ENCODE assay signal across 29 mouse cellular contexts in the genomic region with DNA sequence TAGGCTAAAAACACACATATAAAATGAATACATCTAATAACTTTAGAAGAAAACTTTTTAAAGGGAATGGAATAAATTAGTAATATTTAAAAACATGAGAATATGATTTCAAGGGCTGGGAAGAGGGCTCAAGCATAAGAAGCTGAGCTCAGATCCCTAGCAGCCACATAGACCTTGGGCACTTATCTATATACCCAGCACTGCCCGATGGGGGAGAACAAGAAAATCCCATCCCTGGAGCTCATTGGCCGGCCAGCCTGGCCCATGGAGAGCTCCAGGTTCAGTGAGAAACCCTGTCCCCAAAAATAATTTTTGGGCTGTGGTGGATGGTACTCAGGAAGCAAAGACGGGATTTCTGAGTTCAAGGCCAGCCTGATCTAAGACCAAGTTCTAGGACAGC. TPM values are rescaled to one million over a fixed set of nuclear protein-coding genes. Genes with fewer than 3 reads are reported as not detected.
DNase-seq lines count a peak whose midpoint lies in the region; ATAC-seq and TF ChIP-seq lines count a peak whose summit lies in the region.
"Had no signal": no experiment of that assay in that cellular context is flagged by ENCODE, and none has a peak within 500 bp of the region (broad histone marks: within the 10 kb centered on the region; RNA-seq: fewer than 3 reads in every experiment).

No protein-coding gene starts in this region.

- peaks cover 0 to 50% of the 10 kb centered on the region in 2 experiments; a peak in 2 of 4 replicates for H3K36me3 ChIP-seq in MEL (ENCODE audit: control insufficient read depth in 1 of 2, insufficient read depth in 2 of 2, low read length in 2 of 2)
- H3K36me3 ChIP-seq in liver, embryonic 12.5 days = peaks cover 4% of the 10 kb centered on the region; the same call in 1 of the 2 replicates
- no peaks in the 10 kb centered on the region for H3K36me3 ChIP-seq in liver, embryonic 15.5 days (replicated peaks)
- H3K36me3 ChIP-seq: embryonic facial prominence, embryonic 13.5 days; forebrain, embryonic 10.5 days; hindbrain, embryonic 13.5 days had no signal

- peaks cover 42 to 52% of the 10 kb centered on the region in 2 experiments for H3K4me1 ChIP-seq in MEL (ENCODE audit: control insufficient read depth in 1 of 2, insufficient read depth in 2 of 2, low read length in 2 of 2)
- peaks cover 74% of the 10 kb centered on the region for H3K4me1 ChIP-seq in liver, embryonic 12.5 days
- H3K4me1 ChIP-seq in liver, embryonic 15.5 days (replicated peaks) = peaks cover 52% of the 10 kb centered on the region
- H3K4me1 ChIP-seq: embryonic facial prominence, embryonic 10.5 days; embryonic facial prominence, embryonic 13.5 days; hindbrain, embryonic 13.5 days had no signal

- TF ChIP-seq EP300 in MEL (IDR thresholded peaks at IDR 0.05; ENCODE audit: low read depth in 1 of 2, low read length in 2 of 2) = no peak

- H3K27me3 ChIP-seq in MEL (ENCODE audit: control insufficient read depth in 1 of 2, insufficient read depth in 2 of 2, low read length in 2 of 2) = no peaks in the 10 kb centered on the region
- no peaks in the 10 kb centered on the region for H3K27me3 ChIP-seq in liver, embryonic 12.5 days (replicated peaks)
- H3K27me3 ChIP-seq in liver, embryonic 15.5 days = no peaks in the 10 kb centered on the region
- H3K27me3 ChIP-seq: embryonic facial prominence, embryonic 13.5 days; forebrain, embryonic 13.5 days; hindbrain, embryonic 13.5 days; Patski had no signal

- TF ChIP-seq CTCF in MEL (IDR thresholded peaks at IDR 0.05 in 2 of 3, conservative IDR thresholded peaks at IDR 0.05 in 1 of 3; ENCODE audit: control insufficient read depth in 1 of 3, insufficient read depth in 1 of 3, low read depth in 2 of 3, low read length in 3 of 3, poor library complexity in 1 of 3, severe bottlenecking in 1 of 3) = no peak

- H3K79me2 ChIP-seq in MEL (ENCODE audit: control insufficient read depth, insufficient read depth, low read length, poor library complexity) = no peaks in the 10 kb centered on the region

- TF ChIP-seq RAD21 in MEL (IDR thresholded peaks at IDR 0.05; ENCODE audit: low read depth, low read length) = no peak

- H3K4me2 ChIP-seq in liver, embryonic 12.5 days = peak overlapping the region; percentile 62
- H3K4me2 ChIP-seq in liver, embryonic 15.5 days = no peak overlapping the region; the same call in 1 of the 2 replicates
- H3K4me2 ChIP-seq: embryonic facial prominence, embryonic 13.5 days; forebrain, embryonic 13.5 days; hindbrain, embryonic 13.5 days had no signal

- 34% methylated on average over 3 of the region's 3 CpGs for WGBS in liver, embryonic 12.5 days (ENCODE audit: insufficient replicate concordance)
- WGBS in liver, embryonic 15.5 days (ENCODE audit: insufficient replicate concordance) = 29% methylated on average over 3 of the region's 3 CpGs

- no peak overlapping the region for H3K9ac ChIP-seq in MEL (ENCODE audit: control insufficient read depth, low read depth, low read length, poor library complexity, severe bottlenecking)
- H3K9ac ChIP-seq in liver, embryonic 12.5 days = peak overlapping the region; percentile 5; the same call in 1 of the 2 replicates
- no peak overlapping the region for H3K9ac ChIP-seq in liver, embryonic 15.5 days
- H3K9ac ChIP-seq: embryonic facial prominence, embryonic 13.5 days; forebrain, embryonic 13.5 days; hindbrain, embryonic 13.5 days had no signal

- peak; percentile 12 for DNase-seq in 416B (ENCODE audit: low read depth)
- DNase-seq in MEL (ENCODE audit: low read depth, low spot score) = peak; percentile 37
- no peak for DNase-seq in spleen, adult 18-20 months
- no peak for DNase-seq in adrenal gland, postnatal 25 days
- no peak for DNase-seq in layer of hippocampus, adult 9-11 months
- DNase-seq: adrenal gland, postnatal 10 days; cerebellum, adult 11 months; cerebellum, adult 8-10 months; cerebellum, postnatal 10 days; cerebellum, postnatal 36 days; embryo, embryonic 11 days; gastrocnemius, postnatal 10 days; gastrocnemius, postnatal 36 days; heart, adult 2 months; heart, postnatal 36 days had no signal

- H3K27ac ChIP-seq in MEL (ENCODE audit: control insufficient read depth, low read depth, low read length) = peak overlapping the region; percentile 80
- H3K27ac ChIP-seq in liver, embryonic 12.5 days = peak overlapping the region; percentile 88
- H3K27ac ChIP-seq in liver, embryonic 15.5 days (replicated peaks) = peak overlapping the region; percentile 79
- H3K27ac ChIP-seq: embryonic facial prominence, embryonic 10.5 days; embryonic facial prominence, embryonic 13.5 days; forebrain, embryonic 10.5 days; forebrain, embryonic 13.5 days; heart, adult 2 months; hindbrain, embryonic 10.5 days; hindbrain, embryonic 13.5 days had no signal

- no peaks in the 10 kb centered on the region for H3K9me3 ChIP-seq in MEL (replicated peaks; ENCODE audit: insufficient read depth, low read length)
- no peaks in the 10 kb centered on the region for H3K9me3 ChIP-seq in liver, embryonic 12.5 days (replicated peaks)
- H3K9me3 ChIP-seq in liver, embryonic 15.5 days (replicated peaks) = no peaks in the 10 kb centered on the region
- H3K9me3 ChIP-seq: embryonic facial prominence, embryonic 10.5 days; embryonic facial prominence, embryonic 13.5 days; forebrain, embryonic 10.5 days; forebrain, embryonic 13.5 days; heart, embryonic 10.5 days; hindbrain, embryonic 10.5 days; hindbrain, embryonic 13.5 days had no signal

- no peak for TF ChIP-seq POLR2A in MEL (IDR thresholded peaks at IDR 0.05; ENCODE audit: control insufficient read depth in 1 of 2, insufficient read depth in 1 of 2, low read depth in 1 of 2, low read length in 2 of 2, poor library complexity in 1 of 2)

- H3K4me3 ChIP-seq in MEL (ENCODE audit: control insufficient read depth in 1 of 2, insufficient read depth in 1 of 2, low read depth in 2 of 2, low read length in 2 of 2) = no peak overlapping the region
- no peak overlapping the region for H3K4me3 ChIP-seq in liver, embryonic 12.5 days
- no peak overlapping the region for H3K4me3 ChIP-seq in liver, embryonic 15.5 days (replicated peaks)
- H3K4me3 ChIP-seq: embryonic facial prominence, embryonic 10.5 days; embryonic facial prominence, embryonic 13.5 days; erythroblast, embryonic 14.5 days; forebrain, embryonic 10.5 days; forebrain, embryonic 13.5 days; heart, adult 2 months; heart, embryonic 10.5 days; hindbrain, embryonic 10.5 days; hindbrain, embryonic 13.5 days had no signal

- peak; percentile 61 for ATAC-seq in liver, embryonic 12.5 days
- no peak for ATAC-seq in liver, embryonic 15.5 days (ENCODE audit: insufficient read depth)
- ATAC-seq in erythroid progenitor cell, adult 5-6 weeks (replicated peaks; ENCODE audit: low FRiP score, poor library complexity, severe bottlenecking) = no peak
- ATAC-seq: forebrain, embryonic 13.5 days; forebrain, embryonic 16.5 days; hindbrain, embryonic 16.5 days; Patski had no signal

TF ChIP-seq in MEL, 35 proteins besides CTCF, POLR2A, EP300 and RAD21:
- no peak for TF ChIP-seq MXI1 (IDR thresholded peaks at IDR 0.05; ENCODE audit: low read depth, low read length)
- no peak for TF ChIP-seq POLR2AphosphoS5 (IDR thresholded peaks at IDR 0.05; ENCODE audit: borderline replicate concordance, low read depth, low read length)
- no peak for TF ChIP-seq JUND (IDR thresholded peaks at IDR 0.05; ENCODE audit: low read depth, low read length)
- no peak for TF ChIP-seq NELFE (IDR thresholded peaks at IDR 0.05; ENCODE audit: low read depth, low read length)
- no peak for TF ChIP-seq SIN3A (IDR thresholded peaks at IDR 0.05; ENCODE audit: low read length)
- TF ChIP-seq TBP (IDR thresholded peaks at IDR 0.05; ENCODE audit: low read depth, low read length) = no peak
- TF ChIP-seq ZC3H11A (IDR thresholded peaks at IDR 0.05; ENCODE audit: low read depth, low read length) = no peak
- TF ChIP-seq BHLHE40 (IDR thresholded peaks at IDR 0.05; ENCODE audit: borderline replicate concordance, low read depth, low read length) = no peak
- TF ChIP-seq MAZ (IDR thresholded peaks at IDR 0.05; ENCODE audit: low read depth, low read length) = no peak
- TF ChIP-seq TCF12 (IDR thresholded peaks at IDR 0.05; ENCODE audit: low read depth, low read length) = no peak
- no peak for TF ChIP-seq GATA1 (IDR thresholded peaks at IDR 0.05; ENCODE audit: low read depth, low read length)
- no peak for TF ChIP-seq SMC3 (IDR thresholded peaks at IDR 0.05; ENCODE audit: low read depth, low read length)
- TF ChIP-seq ZMIZ1 (IDR thresholded peaks at IDR 0.05; ENCODE audit: low read depth, low read length) = no peak
- TF ChIP-seq TAL1 (IDR thresholded peaks at IDR 0.05; ENCODE audit: low read length) = no peak
- no peak for TF ChIP-seq RCOR1 (IDR thresholded peaks at IDR 0.05; ENCODE audit: low read depth, low read length)
- TF ChIP-seq POLR2AphosphoS2 (IDR thresholded peaks at IDR 0.05; ENCODE audit: low read length) = no peak
- TF ChIP-seq MYB (IDR thresholded peaks at IDR 0.05; ENCODE audit: low read depth, low read length) = no peak

RNA-seq across cellular contexts. Expression of gene Ncor1, which starts 7.5 kb away (rescaled TPM):
- total RNA-seq in MEL (2012; rRNA removed) = 71.8 and 90.7 TPM in 2 replicates
- polyA plus RNA-seq in MEL (2012; ENCODE audit: insufficient read depth in 1 of 2, insufficient read length in 2 of 2, low read depth in 1 of 2, low replicate concordance in 2 of 2, missing spikeins in 1 of 2) = 100 to 1,000 TPM; 188 to 250 TPM
- 108 and 112 TPM in 2 replicates for polyA plus RNA-seq in liver, embryonic 12.5 days (2016; fragmentation: Nextera tagmentation; extraction: Ambion mirVana)
- polyA plus RNA-seq in liver, embryonic 15.5 days (2015; fragmentation: Nextera tagmentation; extraction: Ambion mirVana) = 62.5 and 63.3 TPM in 2 replicates
- total RNA-seq in erythroid progenitor cell, adult 5-6 weeks (2015; ENCODE audit: low replicate concordance) = 222 and 243 TPM in 2 replicates
- total RNA-seq in erythroid progenitor cell, adult 5-6 weeks (2017; ENCODE audit: low replicate concordance) = 252 and 266 TPM in 2 replicates
- 241 and 268 TPM in 2 replicates for total RNA-seq in adrenal gland, postnatal 25 days (2021)

RNA-seq across cellular contexts. Expression of gene Pigl, which starts 7.6 kb away (rescaled TPM):
- 1.6 and 2.0 TPM in 2 replicates for total RNA-seq in MEL (2012; rRNA removed)
- 1 to 10 TPM in 1 of 2 experiments, not detected in 1; 4.1 TPM for polyA plus RNA-seq in MEL (2012; ENCODE audit: insufficient read depth in 1 of 2, insufficient read length in 2 of 2, low read depth in 1 of 2, low replicate concordance in 2 of 2, missing spikeins in 1 of 2)
- 7.9 TPM in 2 replicates for polyA plus RNA-seq in liver, embryonic 12.5 days (2016; fragmentation: Nextera tagmentation; extraction: Ambion mirVana)
- 3.4 and 3.6 TPM in 2 replicates for polyA plus RNA-seq in liver, embryonic 15.5 days (2015; fragmentation: Nextera tagmentation; extraction: Ambion mirVana)
- total RNA-seq in erythroid progenitor cell, adult 5-6 weeks (2015; ENCODE audit: low replicate concordance) = 2.1 and 3.6 TPM in 2 replicates
- 1.7 TPM in 1 of 2 replicates, not detected in the other for total RNA-seq in erythroid progenitor cell, adult 5-6 weeks (2017; ENCODE audit: low replicate concordance)
- total RNA-seq in adrenal gland, postnatal 25 days (2021) = 7.9 and 12.0 TPM in 2 replicates

Comparison
In these comparisons a context has a peak if more than half of its experiments do, and no peak if none do; other contexts are left out.
1. DNase-seq: peak in 416B (single experiment) and MEL (single experiment); none in spleen, adult 18-20 months (0 of 2), adrenal gland, postnatal 25 days (single experiment) and layer of hippocampus, adult 9-11 months (single experiment).
2. Peak in every context shown above with its lines, with median percentiles within 50 percentile points of each other: H3K27ac ChIP-seq.